Mouse (Mus musculus): ENCODE measurements around the gene Bex2. TPM values are rescaled to one million over a fixed set of nuclear protein-coding genes. Genes with fewer than 3 reads are reported as not detected.
A peak's percentile ranks its signal among the peaks of the same experiment; 100 is the strongest.
"Not testable (repeated sequence)": the region's sequence is repeated elsewhere in the genome, so short reads cannot be mapped to it uniquely, and the experiment has no call there.

The Bex2 gene
- polyA plus RNA-seq, 1 experiment from 2014 or later, result 149 TPM

DNA sequence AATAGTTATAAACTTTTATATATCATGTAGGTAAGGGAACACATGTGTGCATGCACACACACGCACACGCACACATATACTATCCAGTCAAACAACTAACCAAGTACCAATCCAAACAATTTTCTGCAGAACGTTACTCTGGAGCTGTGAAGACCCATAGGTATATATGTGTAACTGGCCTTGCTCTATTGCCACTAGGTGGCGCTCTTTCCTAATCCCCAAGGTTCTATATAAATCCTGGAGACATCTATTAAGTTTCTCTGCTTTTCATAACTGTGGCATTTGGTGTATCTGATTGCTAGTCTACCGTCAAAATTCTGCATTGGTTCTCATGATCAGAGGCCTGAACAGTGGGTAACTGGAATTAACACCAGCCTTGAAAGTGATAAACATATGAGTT lies 20.5 kb downstream of the Bex2 start:
- Histone ChIP-seq H3K4me1 (ENCODE audit: insufficient read depth) (no peaks in the 10 kb centered on the region), H3K27ac (ENCODE audit: low read depth) (no peak overlapping the region), H3K36me3 (replicated peaks; ENCODE audit: insufficient read depth, low read length) (no peaks in the 10 kb centered on the region), H3K9ac (replicated peaks) (no peak overlapping the region), H3K9me3 (ENCODE audit: low read length) (no peaks in the 10 kb centered on the region), H3K4me3 (ENCODE audit: low read depth, low read length) (no peak overlapping the region), H3K4me2 (ENCODE audit: low read depth, low read length) (no peak overlapping the region), H3K27me3 (ENCODE audit: insufficient read depth, low read length) (no peaks in the 10 kb centered on the region; the same call in 1 of the 2 replicates)
- peak; percentile 45 for DNase-seq
- TF ChIP-seq CTCF (IDR thresholded peaks at IDR 0.05; ENCODE audit: low read depth), result peak; percentile 76
- TF ChIP-seq EP300 (IDR thresholded peaks at IDR 0.05; ENCODE audit: low read depth), result no peak
- no peak for ATAC-seq
- WGBS (ENCODE audit: insufficient replicate concordance), result 14% methylated on average over 5 of the region's 5 CpGs

DNA sequence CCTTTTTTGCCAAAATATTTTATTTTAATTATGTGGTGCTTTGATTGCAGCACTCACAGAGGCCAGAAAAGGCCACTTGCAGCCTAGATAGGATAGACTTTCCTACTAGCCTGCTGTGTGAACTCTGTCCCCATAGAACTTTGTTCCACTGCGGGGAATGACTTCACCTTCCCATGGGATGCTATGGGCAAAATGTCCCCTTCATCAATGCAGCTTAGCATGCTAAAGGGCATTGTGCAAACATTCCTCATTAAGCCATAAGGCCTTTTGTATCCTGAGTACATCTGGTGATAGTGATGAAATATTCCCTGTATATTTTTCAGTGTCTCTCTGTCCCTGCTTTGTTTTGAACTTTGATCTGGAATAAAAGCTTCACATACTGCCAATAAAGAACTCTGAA lies 24.3 kb downstream of the Bex2 start:
- no peaks in the 10 kb centered on the region for H3K36me3 ChIP-seq (replicated peaks; ENCODE audit: insufficient read depth, low read length)
- ATAC-seq (peak; percentile 71), DNase-seq (no peak)
- no peak overlapping the region for H3K4me3 ChIP-seq (ENCODE audit: low read depth, low read length)
- H3K27ac ChIP-seq (ENCODE audit: low read depth), result no peak overlapping the region
- H3K9ac ChIP-seq (replicated peaks), result no peak overlapping the region
- 61% methylated on average over 1 of the region's 1 CpGs for WGBS (ENCODE audit: insufficient replicate concordance)
- no peaks in the 10 kb centered on the region; the same call in 1 of the 2 replicates for H3K27me3 ChIP-seq (ENCODE audit: insufficient read depth, low read length)
- H3K9me3 ChIP-seq (ENCODE audit: low read length), result no peaks in the 10 kb centered on the region
- no peaks in the 10 kb centered on the region for H3K4me1 ChIP-seq (ENCODE audit: insufficient read depth)
- no peak overlapping the region for H3K4me2 ChIP-seq (ENCODE audit: low read depth, low read length)
- TF ChIP-seq CTCF (IDR thresholded peaks at IDR 0.05; ENCODE audit: low read depth) (no peak), EP300 (IDR thresholded peaks at IDR 0.05; ENCODE audit: low read depth) (peak; percentile 51; the same call in 1 of the 2 replicates)

DNA sequence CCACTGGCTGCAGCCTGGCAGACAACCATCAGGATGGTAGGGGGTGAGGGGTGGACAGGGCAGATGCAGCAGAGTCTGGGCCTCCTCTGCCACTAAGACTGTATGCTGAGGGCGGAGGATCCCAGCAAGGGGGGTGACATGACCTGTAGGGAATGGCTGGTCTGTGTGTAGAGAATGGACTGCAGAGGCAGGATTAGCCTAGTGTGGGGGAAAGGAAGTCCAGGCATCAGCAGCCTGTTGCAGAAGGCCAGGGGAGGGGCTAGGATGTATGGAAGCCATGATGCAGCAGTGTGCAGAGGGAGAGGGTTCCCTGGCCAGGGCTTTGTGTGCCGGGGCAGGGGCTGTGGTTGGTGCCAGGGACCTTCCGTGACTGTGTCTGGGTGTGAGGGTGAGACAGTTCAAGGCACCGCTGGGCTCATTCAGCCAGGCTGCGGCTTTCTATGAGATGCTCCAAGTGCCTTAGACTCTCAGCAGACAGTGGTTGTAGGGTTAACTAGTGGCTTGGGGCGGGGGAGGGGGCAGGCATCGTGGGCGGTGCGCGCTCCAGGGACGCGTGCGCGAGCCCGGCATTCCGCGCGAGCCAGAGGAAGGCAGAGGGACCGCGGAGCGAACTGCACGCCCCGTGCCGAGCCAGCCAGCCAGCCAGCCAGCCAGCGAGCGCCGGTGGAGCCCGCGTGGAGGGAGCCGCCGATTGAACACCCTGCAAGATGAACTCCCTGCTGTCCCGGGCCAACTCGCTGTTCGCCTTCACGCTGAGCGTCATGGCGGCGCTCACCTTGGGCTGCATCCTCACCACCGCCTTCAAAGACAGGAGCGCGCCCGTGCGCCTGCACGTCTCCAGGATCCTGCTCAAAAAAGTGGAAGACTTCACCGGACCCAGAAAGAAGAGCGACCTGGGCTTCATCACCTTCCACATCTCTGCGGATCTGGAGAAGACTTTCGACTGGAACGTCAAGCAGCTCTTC lies 35.0 kb downstream of the Bex2 start, which contains the start of gene Arxes1:
Gene Arxes1 (plus strand): TSS at position 569 of the 965 bp plus-strand sequence.
- H3K9ac ChIP-seq (replicated peaks); H3K4me1 ChIP-seq (ENCODE audit: insufficient read depth); H3K4me3 ChIP-seq (ENCODE audit: low read depth, low read length); H3K36me3 ChIP-seq (replicated peaks; ENCODE audit: insufficient read depth, low read length); H3K27ac ChIP-seq (ENCODE audit: low read depth); H3K9me3 ChIP-seq (ENCODE audit: low read length); DNase-seq; H3K27me3 ChIP-seq (ENCODE audit: insufficient read depth, low read length): not testable (repeated sequence)
- H3K4me2 ChIP-seq (ENCODE audit: low read depth, low read length), result peak within 1 kb of the TSS; percentile 42; the same call in 1 of the 2 replicates
- peak; percentile 84 for ATAC-seq
- WGBS (ENCODE audit: insufficient replicate concordance), result 0% methylated on average over 6 of the region's 49 CpGs

DNA sequence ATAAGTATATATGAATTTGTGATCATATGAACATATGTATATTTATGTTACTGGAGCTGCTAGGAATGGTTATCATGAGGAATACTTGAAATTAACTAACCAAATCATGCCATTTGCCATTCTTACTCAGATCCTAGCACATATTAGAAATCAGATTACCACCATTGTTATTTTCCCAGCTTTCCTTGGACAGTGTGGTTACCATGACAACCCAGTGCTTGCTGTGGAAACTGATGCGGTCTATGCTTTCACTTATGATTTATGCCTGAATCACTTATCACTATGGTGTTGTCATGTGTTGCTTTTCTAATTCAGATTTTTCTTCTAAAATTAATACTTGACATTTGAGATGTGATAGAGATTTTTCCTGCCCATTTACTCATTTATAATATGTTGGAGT lies 37.7 kb downstream of the Bex2 start:
- H3K4me1 ChIP-seq (ENCODE audit: insufficient read depth), result no peaks in the 10 kb centered on the region
- H3K36me3 ChIP-seq (replicated peaks; ENCODE audit: insufficient read depth, low read length), result no peaks in the 10 kb centered on the region
- 72% methylated on average over 1 of the region's 1 CpGs for WGBS (ENCODE audit: insufficient replicate concordance)
- no peak for TF ChIP-seq EP300 (IDR thresholded peaks at IDR 0.05; ENCODE audit: low read depth)
- no peak for TF ChIP-seq CTCF (IDR thresholded peaks at IDR 0.05; ENCODE audit: low read depth)
- no peak overlapping the region for H3K4me2 ChIP-seq (ENCODE audit: low read depth, low read length)
- peaks cover 5% of the 10 kb centered on the region; the same call in 1 of the 2 replicates for H3K27me3 ChIP-seq (ENCODE audit: insufficient read depth, low read length)
- no peaks in the 10 kb centered on the region for H3K9me3 ChIP-seq (ENCODE audit: low read length)
- H3K27ac ChIP-seq (ENCODE audit: low read depth), result no peak overlapping the region
- ATAC-seq (no peak), DNase-seq (no peak)
- H3K4me3 ChIP-seq (ENCODE audit: low read depth, low read length), result no peak overlapping the region
- no peak overlapping the region for H3K9ac ChIP-seq (replicated peaks)

Other genes with a start within 250 kb of the Bex2 start
- 0.19 and 0.26 TPM in 2 replicates for gene Gprasp2, start 229.2 kb downstream of the Bex2 start, polyA plus RNA-seq (2015; fragmentation: Nextera tagmentation; extraction: Ambion mirVana)
- gene Arxes2, start 74.4 kb downstream of the Bex2 start, polyA plus RNA-seq (2015; fragmentation: Nextera tagmentation; extraction: Ambion mirVana), result 16.3 and 16.8 TPM in 2 replicates
- 3.8 and 4.4 TPM in 2 replicates for gene Arxes1, start 34.9 kb downstream of the Bex2 start, polyA plus RNA-seq (2015; fragmentation: Nextera tagmentation; extraction: Ambion mirVana)
- gene Nxf3, start 17.0 kb upstream of the Bex2 start, polyA plus RNA-seq (2015; fragmentation: Nextera tagmentation; extraction: Ambion mirVana), result 0.07 and 0.09 TPM in 2 replicates
- 111 and 121 TPM in 2 replicates for gene Bex4, start 70.8 kb upstream of the Bex2 start, polyA plus RNA-seq (2015; fragmentation: Nextera tagmentation; extraction: Ambion mirVana)
- 139 and 150 TPM in 2 replicates for gene Tceal8, start 104.1 kb upstream of the Bex2 start, polyA plus RNA-seq (2015; fragmentation: Nextera tagmentation; extraction: Ambion mirVana)
- gene Tceal5, start 135.6 kb upstream of the Bex2 start, polyA plus RNA-seq (2015; fragmentation: Nextera tagmentation; extraction: Ambion mirVana), result 12.7 and 16.3 TPM in 2 replicates
- 0.36 and 5.2 TPM in 2 replicates for gene Tceal7, start 146.5 kb upstream of the Bex2 start, polyA plus RNA-seq (2015; fragmentation: Nextera tagmentation; extraction: Ambion mirVana)
- gene Bex1, start 147.3 kb upstream of the Bex2 start, polyA plus RNA-seq (2015; fragmentation: Nextera tagmentation; extraction: Ambion mirVana), result 134 and 163 TPM in 2 replicates
- gene Tceal9, start 176.8 kb upstream of the Bex2 start, polyA plus RNA-seq (2015; fragmentation: Nextera tagmentation; extraction: Ambion mirVana), result 220 and 246 TPM in 2 replicates
- gene Bex3, start 202.0 kb upstream of the Bex2 start, polyA plus RNA-seq (2015; fragmentation: Nextera tagmentation; extraction: Ambion mirVana), result 179 and 196 TPM in 2 replicates